Mouse (Mus musculus) bone marrow macrophage, adult 2 months (primary cell): ENCODE measurements around the gene Rab10.

Experiments
- CTCF ChIP-seq: IDR thresholded peaks from 2 replicates; pipeline ENCODE4 v1.5.1; 2012; ENCODE audit warnings: low read depth, mild to moderate bottlenecking, low read length, moderate library complexity
- POLR2A ChIP-seq: IDR thresholded peaks from 2 replicates; pipeline ENCODE4 v1.6.1; 2012; ENCODE audit warnings: mild to moderate bottlenecking, low read depth, low read length, borderline replicate concordance

- TF ChIP-seq CTCF (no peak), POLR2A (no peak)
Measured at GRCm38 (mm10) chr12:3345038-3345437, 35.3 kb upstream of the Rab10 start.
